Mouse (Mus musculus) heart, postnatal 0 days (tissue): ENCODE data around the gene Mynn.

Source experiments
- CTCF ChIP-seq: IDR thresholded peaks from 2 replicates; pipeline ENCODE4 v1.5.1; 2016; ENCODE audit warnings: antibody characterized with exemption, control low read depth, low read depth
- EP300 ChIP-seq: IDR thresholded peaks from 2 replicates; pipeline ENCODE4 v1.6.1; 2016; ENCODE audit warnings: antibody characterized with exemption, low read depth

GRCm38 (mm10) chr3:30601175-30601574 is 690 bp upstream of the Mynn start:
- TF ChIP-seq EP300 (no peak), CTCF (no peak)
